Mouse (Mus musculus) heart, postnatal 25 days (tissue): ENCODE data around the gene Acad11. TPM values are rescaled to one million over a fixed set of nuclear protein-coding genes. Genes with fewer than 3 reads are reported as not detected.

Source experiments
- DNase-seq: peaks from one replicate; pipeline ENCODE4 v3.0.0; 2022; ENCODE audit warnings: low spot score
- intact Hi-C: fragments of 180-260 bp; cut with DNase I; formaldehyde crosslinking; loops from one replicate; pipeline ENCODE4 v1.15.1; 2025
- total RNA-seq, 2 experiments: library from RNA; stranded (reverse); gene quantifications; 2 replicates each; pipeline ENCODE4 v1.2.3; 2021

Gene Acad11
- total RNA-seq = 10 to 100 TPM; 77.8 to 88.2 TPM

- intact Hi-C loops = no loop called here
- peak; percentile 73 for DNase-seq
These were observed at the start of gene Acad11 for GRCm38 (mm10) chr9:104063244-104063961. TSS of gene Acad11 (plus strand) at chr9:104063377.

- DNase-seq = no peak
- intact Hi-C loops = no loop called here
These were observed 48.7 kb upstream of the Acad11 start for GRCm38 (mm10) chr9:104014526-104014925.

- no peak for DNase-seq
- intact Hi-C loops = no loop called here
These were observed 42.2 kb upstream of the Acad11 start for GRCm38 (mm10) chr9:104021026-104021425.

- intact Hi-C loops = no loop called here
- DNase-seq = no peak
These were observed 36.0 kb upstream of the Acad11 start for GRCm38 (mm10) chr9:104027186-104027585.

GRCm38 (mm10) chr9:104029861-104030260 lies 33.3 kb upstream of the Acad11 start:
- no peak for DNase-seq
- intact Hi-C loops = no loop called here

GRCm38 (mm10) chr9:104034231-104034630 lies 28.9 kb upstream of the Acad11 start:
- intact Hi-C loops = no loop called here

GRCm38 (mm10) chr9:104034718-104035117 lies 28.5 kb upstream of the Acad11 start:
- DNase-seq = no peak

More at GRCm38 (mm10) chr9:104034231-104034630, 28.9 kb upstream of the Acad11 start:
- no peak for DNase-seq

GRCm38 (mm10) chr9:104035261-104036015 lies 27.7 kb upstream of the Acad11 start:
- intact Hi-C loops = no loop called here
- peak; percentile 10 for DNase-seq

More at GRCm38 (mm10) chr9:104034718-104035117, 28.5 kb upstream of the Acad11 start:
- intact Hi-C loops = no loop called here

GRCm38 (mm10) chr9:104038266-104038665 lies 24.9 kb upstream of the Acad11 start:
- intact Hi-C loops = no loop called here
- DNase-seq = no peak

GRCm38 (mm10) chr9:104039031-104039695 lies 24.0 kb upstream of the Acad11 start:
- intact Hi-C loops = no loop called here
- no peak for DNase-seq

GRCm38 (mm10) chr9:104039742-104040141 lies 23.4 kb upstream of the Acad11 start:
- no peak for DNase-seq
- intact Hi-C loops = no loop called here

GRCm38 (mm10) chr9:104040362-104040761 lies 22.8 kb upstream of the Acad11 start, which contains the start of gene Gm28305:
TSS of gene Gm28305 (plus strand) at chr9:104040662.
- DNase-seq = no peak
- intact Hi-C loops = no loop called here

GRCm38 (mm10) chr9:104043676-104044075 lies 19.5 kb upstream of the Acad11 start:
- no peak for DNase-seq
- intact Hi-C loops = no loop called here

GRCm38 (mm10) chr9:104051028-104051427 lies 12.1 kb upstream of the Acad11 start:
- DNase-seq = no peak
- intact Hi-C loops = no loop called here

GRCm38 (mm10) chr9:104062430-104063243 lies 540 bp upstream of the Acad11 start, which contains the start of gene Uba5:
TSS of gene Uba5 (minus strand) at chr9:104063134.
- intact Hi-C loops = no loop called here
- peak; percentile 44 for DNase-seq

- intact Hi-C loops = no loop called here
- no peak for DNase-seq
These were observed 1.4 kb downstream of the Acad11 start for GRCm38 (mm10) chr9:104064571-104064970.

GRCm38 (mm10) chr9:104070241-104070640 lies 7.1 kb downstream of the Acad11 start:
- intact Hi-C loops = no loop called here
- no peak for DNase-seq

GRCm38 (mm10) chr9:104070863-104071604 lies 7.9 kb downstream of the Acad11 start:
- intact Hi-C loops = no loop called here
- no peak for DNase-seq

GRCm38 (mm10) chr9:104075808-104076207 lies 12.6 kb downstream of the Acad11 start:
- intact Hi-C loops = loop anchor here (5.0 kb wide), 1 partner anchor 81 kb away; no protein-coding TSS in a partner anchor
- DNase-seq = no peak
